Mouse (Mus musculus): Measurements from ENCODE around the gene Kcnj3. TPM values are rescaled to one million over a fixed set of nuclear protein-coding genes. Genes with fewer than 3 reads are reported as not detected.

Gene Kcnj3
- polyA plus RNA-seq, 1 experiment = not detected

- H3K27me3 ChIP-seq (replicated peaks) = no peaks in the 10 kb centered on the region
- TF ChIP-seq GATA1 (IDR thresholded peaks at IDR 0.05; ENCODE audit: borderline replicate concordance, low read length) (no peak), FLI1 (IDR thresholded peaks at IDR 0.05; ENCODE audit: low read length) (no peak)
- H3K4me1 ChIP-seq = no peaks in the 10 kb centered on the region
- no peaks in the 10 kb centered on the region for H3K36me3 ChIP-seq (replicated peaks; ENCODE audit: low read length)
- no peak overlapping the region for H3K4me3 ChIP-seq (replicated peaks)
- no peaks in the 10 kb centered on the region for H3K9me3 ChIP-seq
These were observed 144.5 kb downstream of the Kcnj3 start for GRCm38 (mm10) chr2:55580286-55580685.

DNA sequence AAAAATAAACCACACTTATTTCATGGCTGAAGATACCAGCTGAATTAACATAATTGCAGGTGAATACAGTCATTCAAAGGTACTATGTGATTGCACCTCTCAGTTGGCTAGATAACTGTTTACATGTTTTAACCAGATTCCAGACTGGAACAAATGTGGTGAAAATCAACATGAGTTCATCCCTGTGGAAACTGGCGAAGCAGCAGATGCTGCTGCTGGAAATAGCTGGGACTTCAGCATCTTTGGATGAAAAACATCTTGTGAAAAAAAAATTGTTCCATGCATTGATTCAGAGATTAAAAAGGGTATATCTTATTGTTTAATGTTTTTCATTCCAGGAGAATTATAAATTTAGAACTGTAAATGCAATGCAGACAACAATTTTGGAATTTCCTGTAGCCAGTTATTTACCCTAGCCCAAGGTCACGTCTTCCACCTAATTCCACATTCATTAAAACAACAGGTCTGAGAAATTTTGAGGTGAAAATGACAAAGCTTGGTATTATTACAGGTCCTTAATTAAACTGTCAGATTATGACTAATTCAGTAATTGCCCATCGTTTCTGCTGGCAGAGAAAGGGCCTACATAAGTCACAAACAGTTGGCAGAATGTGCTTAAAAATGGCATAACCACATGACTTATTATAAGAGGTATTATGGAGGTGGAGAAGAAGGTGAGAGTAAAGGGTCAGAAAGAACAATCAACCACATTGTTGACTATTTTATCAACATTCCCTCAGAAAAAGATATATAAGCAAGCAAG lies 155.6 kb downstream of the Kcnj3 start:
- no peaks in the 10 kb centered on the region for H3K36me3 ChIP-seq (replicated peaks; ENCODE audit: low read length)
- no peak for TF ChIP-seq FLI1 (IDR thresholded peaks at IDR 0.05; ENCODE audit: low read length)
- no peak for TF ChIP-seq GATA1 (IDR thresholded peaks at IDR 0.05; ENCODE audit: borderline replicate concordance, low read length)
- H3K4me1 ChIP-seq = no peaks in the 10 kb centered on the region
- no peaks in the 10 kb centered on the region for H3K9me3 ChIP-seq
- no peaks in the 10 kb centered on the region for H3K27me3 ChIP-seq (replicated peaks)
- H3K4me3 ChIP-seq (replicated peaks) = no peak overlapping the region
